Mouse (Mus musculus) CD4-positive helper T cell, adult 2 months (primary cell): ENCODE measurements around the gene Mfsd2b.

Experiments
- DNase-seq: peaks from one replicate; pipeline ENCODE4 v3.0.0-alpha.2; 2012; ENCODE audit warnings: low read depth, missing footprints, low spot score

The Mfsd2b gene

GRCm38 (mm10) chr12:4873531-4873930 is 628 bp downstream of the Mfsd2b start:
- DNase-seq = no peak

- no peak for DNase-seq
These were observed 1.1 kb downstream of the Mfsd2b start for GRCm38 (mm10) chr12:4872983-4873477.

- no peak for DNase-seq
These were observed 1.9 kb downstream of the Mfsd2b start for GRCm38 (mm10) chr12:4872273-4872672.

GRCm38 (mm10) chr12:4871260-4871659 is 2.9 kb downstream of the Mfsd2b start:
- DNase-seq = no peak

- DNase-seq = no peak
These were observed 5.2 kb downstream of the Mfsd2b start for GRCm38 (mm10) chr12:4868924-4869323.

GRCm38 (mm10) chr12:4864338-4864690 is 9.8 kb downstream of the Mfsd2b start:
- no peak for DNase-seq

- no peak for DNase-seq
These were observed 10.4 kb downstream of the Mfsd2b start for GRCm38 (mm10) chr12:4863654-4864337.

- no peak for DNase-seq
These were observed 11.5 kb downstream of the Mfsd2b start for GRCm38 (mm10) chr12:4862672-4863071.

GRCm38 (mm10) chr12:4859241-4859914 is 14.8 kb downstream of the Mfsd2b start:
- DNase-seq = no peak

GRCm38 (mm10) chr12:4856834-4857233 is 17.3 kb downstream of the Mfsd2b start:
- no peak for DNase-seq

GRCm38 (mm10) chr12:4856160-4856559 is 18.0 kb downstream of the Mfsd2b start:
- DNase-seq = peak; percentile 42

GRCm38 (mm10) chr12:4843741-4844140 is 30.4 kb downstream of the Mfsd2b start:
- DNase-seq = peak; percentile 79

GRCm38 (mm10) chr12:4842890-4843597 is 31.1 kb downstream of the Mfsd2b start, which contains the start of gene Wdcp:
Gene Wdcp, plus strand, starts transcription at chr12:4843303.
- DNase-seq = peak; percentile 90

GRCm38 (mm10) chr12:4842456-4842855 is 31.7 kb downstream of the Mfsd2b start:
- DNase-seq = no peak

GRCm38 (mm10) chr12:4841392-4841887 is 32.7 kb downstream of the Mfsd2b start, which contains the start of gene Fkbp1b:
Gene Fkbp1b, minus strand, starts transcription at chr12:4841591.
- peak; percentile 62 for DNase-seq

GRCm38 (mm10) chr12:4840741-4841140 is 33.4 kb downstream of the Mfsd2b start:
- DNase-seq = no peak

- DNase-seq = no peak
These were observed 34.1 kb downstream of the Mfsd2b start for GRCm38 (mm10) chr12:4840010-4840409.

GRCm38 (mm10) chr12:4836959-4837358 is 37.2 kb downstream of the Mfsd2b start:
- no peak for DNase-seq

GRCm38 (mm10) chr12:4827256-4827655 is 46.9 kb downstream of the Mfsd2b start:
- no peak for DNase-seq

GRCm38 (mm10) chr12:4817361-4818101 is 56.6 kb downstream of the Mfsd2b start, which contains the start of gene Sf3b6:
Gene Sf3b6, plus strand, starts transcription at chr12:4817544.
- DNase-seq = peak; percentile 97

GRCm38 (mm10) chr12:4816680-4817360 is 57.3 kb downstream of the Mfsd2b start:
- DNase-seq = no peak
